In the genomic region with DNA sequence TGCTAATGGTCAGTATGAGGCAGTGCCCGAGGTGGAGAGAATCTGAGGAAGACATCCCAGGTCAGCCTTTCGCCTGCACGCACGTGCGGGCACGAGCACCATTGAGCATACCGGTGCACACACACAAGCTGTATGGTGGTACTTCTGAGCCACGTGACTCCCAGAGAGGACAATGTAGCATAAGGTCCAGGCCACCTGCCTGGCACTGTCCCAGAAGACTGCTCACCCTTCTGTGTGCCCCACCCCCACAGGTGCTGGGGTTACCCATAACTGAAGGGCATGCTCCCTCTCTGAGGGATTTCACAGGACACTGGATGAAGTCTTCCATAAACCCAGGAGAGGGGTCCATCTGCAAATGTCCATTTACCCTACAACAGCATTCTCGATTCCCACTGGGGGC, we compare ENCODE assay signal across 17 mouse cellular contexts. TPM values are rescaled to one million over a fixed set of nuclear protein-coding genes. Genes with fewer than 3 reads are reported as not detected.
DNase-seq lines count a peak whose midpoint lies in the region; ATAC-seq lines count a peak whose summit lies in the region.
"Had no signal": no experiment of that assay in that cellular context is flagged by ENCODE, and none has a peak within 500 bp of the region (broad histone marks: within the 10 kb centered on the region; RNA-seq: fewer than 3 reads in every experiment).

No protein-coding gene starts in this region.

- H3K4me2 ChIP-seq in forebrain, embryonic 12.5 days = no peak overlapping the region
- H3K4me2 ChIP-seq in hindbrain, embryonic 14.5 days (replicated peaks) = no peak overlapping the region
- H3K4me2 ChIP-seq in midbrain, embryonic 13.5 days (replicated peaks) = peak overlapping the region; percentile 66; the same call in 1 of the 2 replicates
- H3K4me2 ChIP-seq: embryonic facial prominence, embryonic 13.5 days; heart, embryonic 12.5 days had no signal

- no peaks in the 10 kb centered on the region for H3K36me3 ChIP-seq in forebrain, embryonic 12.5 days (replicated peaks)
- no peaks in the 10 kb centered on the region for H3K36me3 ChIP-seq in forebrain, embryonic 10.5 days (replicated peaks)
- peaks cover 23% of the 10 kb centered on the region for H3K36me3 ChIP-seq in hindbrain, embryonic 14.5 days (replicated peaks; ENCODE audit: control insufficient read depth, insufficient read depth)
- H3K36me3 ChIP-seq in hindbrain, embryonic 10.5 days = no peaks in the 10 kb centered on the region
- peaks cover 5% of the 10 kb centered on the region for H3K36me3 ChIP-seq in midbrain, embryonic 13.5 days
- H3K36me3 ChIP-seq: embryonic facial prominence, embryonic 13.5 days; heart, embryonic 12.5 days had no signal

- H3K4me1 ChIP-seq in forebrain, embryonic 12.5 days = peaks cover 22% of the 10 kb centered on the region
- H3K4me1 ChIP-seq in forebrain, embryonic 10.5 days = peaks cover 22% of the 10 kb centered on the region
- peaks cover 23% of the 10 kb centered on the region for H3K4me1 ChIP-seq in hindbrain, embryonic 14.5 days (replicated peaks; ENCODE audit: control insufficient read depth, insufficient read depth, low read length)
- peaks cover 31% of the 10 kb centered on the region for H3K4me1 ChIP-seq in hindbrain, embryonic 10.5 days (replicated peaks)
- peaks cover 40% of the 10 kb centered on the region for H3K4me1 ChIP-seq in midbrain, embryonic 13.5 days (replicated peaks)

- H3K27me3 ChIP-seq in forebrain, embryonic 12.5 days = peaks cover 20% of the 10 kb centered on the region
- peaks cover 42% of the 10 kb centered on the region for H3K27me3 ChIP-seq in forebrain, embryonic 10.5 days (ENCODE audit: poor library complexity, severe bottlenecking)
- no peaks in the 10 kb centered on the region for H3K27me3 ChIP-seq in hindbrain, embryonic 14.5 days (ENCODE audit: control insufficient read depth, insufficient read depth, low read length)
- peaks cover 30% of the 10 kb centered on the region for H3K27me3 ChIP-seq in hindbrain, embryonic 10.5 days (ENCODE audit: insufficient read depth, poor library complexity, severe bottlenecking)
- H3K27me3 ChIP-seq in midbrain, embryonic 13.5 days = peaks cover 4% of the 10 kb centered on the region; the same call in 1 of the 2 replicates

- H3K9me3 ChIP-seq in forebrain, embryonic 12.5 days = no peaks in the 10 kb centered on the region
- no peaks in the 10 kb centered on the region for H3K9me3 ChIP-seq in forebrain, embryonic 10.5 days
- no peaks in the 10 kb centered on the region for H3K9me3 ChIP-seq in hindbrain, embryonic 14.5 days (ENCODE audit: control insufficient read depth, low read length)
- H3K9me3 ChIP-seq in hindbrain, embryonic 10.5 days = no peaks in the 10 kb centered on the region
- no peaks in the 10 kb centered on the region for H3K9me3 ChIP-seq in midbrain, embryonic 13.5 days
- H3K9me3 ChIP-seq: embryonic facial prominence, embryonic 13.5 days; heart, embryonic 12.5 days had no signal

- WGBS in forebrain, embryonic 12.5 days = 85% methylated on average over 9 of the region's 9 CpGs
- 85% methylated on average over 9 of the region's 9 CpGs for WGBS in forebrain, embryonic 10.5 days
- WGBS in hindbrain, embryonic 14.5 days = 91% methylated on average over 9 of the region's 9 CpGs
- 91% methylated on average over 9 of the region's 9 CpGs for WGBS in hindbrain, embryonic 10.5 days
- 95% methylated on average over 9 of the region's 9 CpGs for WGBS in midbrain, embryonic 13.5 days

- no peak overlapping the region for H3K9ac ChIP-seq in forebrain, embryonic 12.5 days
- no peak overlapping the region for H3K9ac ChIP-seq in hindbrain, embryonic 14.5 days
- no peak overlapping the region for H3K9ac ChIP-seq in midbrain, embryonic 13.5 days (replicated peaks)
- H3K9ac ChIP-seq: embryonic facial prominence, embryonic 13.5 days; heart, embryonic 12.5 days had no signal

- no peak for ATAC-seq in forebrain, embryonic 12.5 days (ENCODE audit: low FRiP score)
- ATAC-seq in hindbrain, embryonic 14.5 days (ENCODE audit: low FRiP score) = no peak
- ATAC-seq in midbrain, embryonic 13.5 days = no peak
- ATAC-seq: hindbrain, embryonic 16.5 days; inflammation-experienced regulatory T-cells, adult 6 months had no signal

- no peak for DNase-seq in forebrain, embryonic 10.5 days (ENCODE audit: extremely low spot score, low spot score)
- DNase-seq in hindbrain, embryonic 14.5 days (ENCODE audit: low spot score) = no peak
- DNase-seq in hindbrain, embryonic 10.5 days (ENCODE audit: low spot score) = no peak
- DNase-seq in testis, postnatal 10 days (ENCODE audit: low spot score) = no peak
- no peak for DNase-seq in testis, postnatal 14 days (ENCODE audit: low spot score)
- DNase-seq: adrenal gland, postnatal 10 days; cerebellum, adult 11 months; cerebellum, adult 9-10 months; gastrocnemius, adult 2 months; gastrocnemius, postnatal 25 days had no signal

- peak overlapping the region; percentile 75; the same call in 1 of the 2 replicates for H3K27ac ChIP-seq in forebrain, embryonic 12.5 days
- no peak overlapping the region for H3K27ac ChIP-seq in forebrain, embryonic 10.5 days
- peak overlapping the region; percentile 81; the same call in 1 of the 2 replicates for H3K27ac ChIP-seq in hindbrain, embryonic 14.5 days
- H3K27ac ChIP-seq in hindbrain, embryonic 10.5 days = no peak overlapping the region
- peak overlapping the region; percentile 86 for H3K27ac ChIP-seq in midbrain, embryonic 13.5 days
- H3K27ac ChIP-seq: embryonic facial prominence, embryonic 13.5 days; gastrocnemius, adult 2 months had no signal

- no peak overlapping the region for H3K4me3 ChIP-seq in forebrain, embryonic 12.5 days (replicated peaks)
- H3K4me3 ChIP-seq in forebrain, embryonic 10.5 days = no peak overlapping the region
- H3K4me3 ChIP-seq in hindbrain, embryonic 14.5 days (replicated peaks; ENCODE audit: low read length) = no peak overlapping the region
- no peak overlapping the region for H3K4me3 ChIP-seq in hindbrain, embryonic 10.5 days
- no peak overlapping the region for H3K4me3 ChIP-seq in midbrain, embryonic 13.5 days (replicated peaks)
- H3K4me3 ChIP-seq: embryonic facial prominence, embryonic 13.5 days; gastrocnemius, adult 2 months; heart, embryonic 12.5 days had no signal

RNA-seq across cellular contexts. Expression of gene Tmem130, which starts 4.2 kb away (rescaled TPM):
- polyA plus RNA-seq in forebrain, embryonic 12.5 days (2016; fragmentation: Nextera tagmentation; extraction: Ambion mirVana) = 48.1 and 56.0 TPM in 2 replicates
- polyA plus RNA-seq in forebrain, embryonic 10.5 days (2016; fragmentation: Nextera tagmentation; extraction: Ambion mirVana) = 1.4 and 2.0 TPM in 2 replicates
- polyA plus RNA-seq in hindbrain, embryonic 14.5 days (2014; fragmentation: Nextera tagmentation; extraction: Ambion mirVana) = 338 and 386 TPM in 2 replicates
- polyA plus RNA-seq in hindbrain, embryonic 10.5 days (2016; fragmentation: Nextera tagmentation; extraction: Ambion mirVana) = 1.6 and 13.8 TPM in 2 replicates
- polyA plus RNA-seq in midbrain, embryonic 13.5 days (2015; fragmentation: Nextera tagmentation; extraction: Ambion mirVana) = 202 and 235 TPM in 2 replicates
- polyA plus RNA-seq: C2C12; inflammation-experienced regulatory T-cells, adult 6 months had no signal

RNA-seq across cellular contexts. Expression of gene Trrap, which starts 10.1 kb away (rescaled TPM):
- 100 and 107 TPM in 2 replicates for polyA plus RNA-seq in forebrain, embryonic 12.5 days (2016; fragmentation: Nextera tagmentation; extraction: Ambion mirVana)
- polyA plus RNA-seq in forebrain, embryonic 10.5 days (2016; fragmentation: Nextera tagmentation; extraction: Ambion mirVana) = 73.2 and 76.2 TPM in 2 replicates
- 75.9 and 86.6 TPM in 2 replicates for polyA plus RNA-seq in hindbrain, embryonic 14.5 days (2014; fragmentation: Nextera tagmentation; extraction: Ambion mirVana)
- 80.3 and 80.7 TPM in 2 replicates for polyA plus RNA-seq in hindbrain, embryonic 10.5 days (2016; fragmentation: Nextera tagmentation; extraction: Ambion mirVana)
- polyA plus RNA-seq in midbrain, embryonic 13.5 days (2015; fragmentation: Nextera tagmentation; extraction: Ambion mirVana) = 84.6 and 94.4 TPM in 2 replicates

Comparison
In these comparisons a context has a peak if more than half of its experiments do, and no peak if none do; other contexts are left out.
1. H3K27ac ChIP-seq: peak in forebrain, embryonic 12.5 days (single experiment), hindbrain, embryonic 14.5 days (single experiment) and midbrain, embryonic 13.5 days (single experiment); none in forebrain, embryonic 10.5 days (single experiment) and hindbrain, embryonic 10.5 days (single experiment).